Mouse (Mus musculus): ENCODE results near the gene Hspbp1. TPM values are rescaled to one million over a fixed set of nuclear protein-coding genes. Genes with fewer than 3 reads are reported as not detected.
A peak's percentile ranks its signal among the peaks of the same experiment; 100 is the strongest.

Gene Hspbp1
- polyA plus RNA-seq, 1 experiment from 2014 or later: 136 TPM

- Histone ChIP-seq H3K4me3 (no peak overlapping the region), H3K36me3 (peaks cover 15% of the 10 kb centered on the region), H3K4me2 (no peak overlapping the region), H3K9me3 (no peaks in the 10 kb centered on the region), H3K9ac (no peak overlapping the region), H3K27ac (replicated peaks) (no peak overlapping the region), H3K4me1 (replicated peaks) (no peaks in the 10 kb centered on the region), H3K27me3 (no peaks in the 10 kb centered on the region)
- WGBS: 31% methylated on average over 1 of the region's 1 CpGs
- no peak; the same call in 1 of the 2 replicates for ATAC-seq (ENCODE audit: low read depth)
Observed at GRCm38 (mm10) chr7:4624343-4624742, 60.5 kb downstream of the Hspbp1 start.

GRCm38 (mm10) chr7:4623544-4624189, 61.2 kb downstream of the Hspbp1 start:
- no peaks in the 10 kb centered on the region for H3K4me1 ChIP-seq (replicated peaks)
- no peaks in the 10 kb centered on the region for H3K9me3 ChIP-seq
- no peak overlapping the region for H3K27ac ChIP-seq (replicated peaks)
- no peak overlapping the region for H3K4me2 ChIP-seq
- H3K36me3 ChIP-seq: peaks cover 9% of the 10 kb centered on the region
- WGBS: 29% methylated on average over 4 of the region's 4 CpGs
- peak; percentile 71; the same call in 1 of the 2 replicates for ATAC-seq (ENCODE audit: low read depth)
- H3K27me3 ChIP-seq: no peaks in the 10 kb centered on the region
- no peak overlapping the region for H3K4me3 ChIP-seq
- no peak overlapping the region for H3K9ac ChIP-seq

GRCm38 (mm10) chr7:4619979-4620378, 64.9 kb downstream of the Hspbp1 start:
- Histone ChIP-seq H3K27me3 (no peaks in the 10 kb centered on the region), H3K9ac (no peak overlapping the region), H3K27ac (replicated peaks) (no peak overlapping the region), H3K36me3 (no peaks in the 10 kb centered on the region), H3K4me2 (no peak overlapping the region), H3K4me3 (no peak overlapping the region), H3K4me1 (replicated peaks) (no peaks in the 10 kb centered on the region), H3K9me3 (no peaks in the 10 kb centered on the region)
- WGBS: 35% methylated on average over 1 of the region's 1 CpGs
- no peak for ATAC-seq (ENCODE audit: low read depth)

- Histone ChIP-seq H3K4me2 (no peak overlapping the region), H3K27ac (replicated peaks) (no peak overlapping the region), H3K9ac (no peak overlapping the region), H3K36me3 (no peaks in the 10 kb centered on the region), H3K4me3 (no peak overlapping the region), H3K9me3 (no peaks in the 10 kb centered on the region), H3K27me3 (no peaks in the 10 kb centered on the region), H3K4me1 (replicated peaks) (no peaks in the 10 kb centered on the region)
- 76% methylated on average over 14 of the region's 14 CpGs for WGBS
- no peak for ATAC-seq (ENCODE audit: low read depth)
Observed at GRCm38 (mm10) chr7:4613740-4614403, 71.0 kb downstream of the Hspbp1 start.

GRCm38 (mm10) chr7:4612956-4613355, 71.9 kb downstream of the Hspbp1 start:
- Histone ChIP-seq H3K9ac (no peak overlapping the region), H3K4me2 (no peak overlapping the region), H3K36me3 (no peaks in the 10 kb centered on the region), H3K27me3 (no peaks in the 10 kb centered on the region), H3K9me3 (no peaks in the 10 kb centered on the region), H3K4me1 (replicated peaks) (no peaks in the 10 kb centered on the region), H3K4me3 (no peak overlapping the region), H3K27ac (replicated peaks) (no peak overlapping the region)
- 80% methylated on average over 1 of the region's 1 CpGs for WGBS
- ATAC-seq (ENCODE audit: low read depth): no peak

- Histone ChIP-seq H3K4me3 (no peak overlapping the region), H3K9me3 (no peaks in the 10 kb centered on the region), H3K27me3 (no peaks in the 10 kb centered on the region), H3K4me1 (replicated peaks) (no peaks in the 10 kb centered on the region), H3K4me2 (no peak overlapping the region), H3K36me3 (no peaks in the 10 kb centered on the region), H3K27ac (replicated peaks) (no peak overlapping the region), H3K9ac (no peak overlapping the region)
- ATAC-seq (ENCODE audit: low read depth): no peak
- WGBS: 71% methylated on average over 8 of the region's 8 CpGs
Observed at GRCm38 (mm10) chr7:4612386-4612785, 72.5 kb downstream of the Hspbp1 start.

- no peaks in the 10 kb centered on the region for H3K36me3 ChIP-seq
- H3K4me2 ChIP-seq: no peak overlapping the region
- H3K9me3 ChIP-seq: no peaks in the 10 kb centered on the region
- H3K27ac ChIP-seq (replicated peaks): no peak overlapping the region
- WGBS: 81% methylated on average over 12 of the region's 12 CpGs
- no peak overlapping the region for H3K9ac ChIP-seq
- no peaks in the 10 kb centered on the region for H3K27me3 ChIP-seq
- no peaks in the 10 kb centered on the region for H3K4me1 ChIP-seq (replicated peaks)
- ATAC-seq (ENCODE audit: low read depth): no peak
- no peak overlapping the region for H3K4me3 ChIP-seq
Observed at GRCm38 (mm10) chr7:4611921-4612341, 72.9 kb downstream of the Hspbp1 start.

- Histone ChIP-seq H3K4me3 (no peak overlapping the region), H3K9me3 (no peaks in the 10 kb centered on the region), H3K9ac (no peak overlapping the region), H3K4me2 (no peak overlapping the region), H3K27ac (replicated peaks) (no peak overlapping the region), H3K36me3 (no peaks in the 10 kb centered on the region), H3K4me1 (replicated peaks) (no peaks in the 10 kb centered on the region), H3K27me3 (no peaks in the 10 kb centered on the region)
- WGBS: 83% methylated on average over 12 of the region's 12 CpGs
- ATAC-seq (ENCODE audit: low read depth): no peak
Observed at GRCm38 (mm10) chr7:4611511-4611910, 73.4 kb downstream of the Hspbp1 start.

Other genes with a start within 250 kb of the Hspbp1 start
- gene Rdh13, start 239.4 kb downstream of the Hspbp1 start, polyA plus RNA-seq (2015; fragmentation: Nextera tagmentation; extraction: Ambion mirVana): 35.9 and 38.6 TPM in 2 replicates
- gene Eps8l1, start 224.4 kb downstream of the Hspbp1 start, polyA plus RNA-seq (2015; fragmentation: Nextera tagmentation; extraction: Ambion mirVana): 12.1 and 12.9 TPM in 2 replicates
- gene Ppp1r12c, start 183.4 kb downstream of the Hspbp1 start, polyA plus RNA-seq (2015; fragmentation: Nextera tagmentation; extraction: Ambion mirVana): 46.0 and 48.4 TPM in 2 replicates
- gene Tnnt1, start 168.7 kb downstream of the Hspbp1 start, polyA plus RNA-seq (2015; fragmentation: Nextera tagmentation; extraction: Ambion mirVana): 12.7 and 42.9 TPM in 2 replicates
- gene Tnni3, start 160.8 kb downstream of the Hspbp1 start, polyA plus RNA-seq (2015; fragmentation: Nextera tagmentation; extraction: Ambion mirVana): 1.8 and 3.6 TPM in 2 replicates
- 1.1 and 1.2 TPM in 2 replicates for gene Dnaaf3, start 152.6 kb downstream of the Hspbp1 start, polyA plus RNA-seq (2015; fragmentation: Nextera tagmentation; extraction: Ambion mirVana)
- gene Syt5, start 137.5 kb downstream of the Hspbp1 start, polyA plus RNA-seq (2015; fragmentation: Nextera tagmentation; extraction: Ambion mirVana): 53.6 and 60.5 TPM in 2 replicates
- gene Ptprh, start 81.0 kb downstream of the Hspbp1 start, polyA plus RNA-seq (2015; fragmentation: Nextera tagmentation; extraction: Ambion mirVana): 0.26 and 0.31 TPM in 2 replicates
- 2.4 and 3.5 TPM in 2 replicates for gene Tmem86b, start 53.6 kb downstream of the Hspbp1 start, polyA plus RNA-seq (2015; fragmentation: Nextera tagmentation; extraction: Ambion mirVana)
- gene Ppp6r1, start 26.0 kb downstream of the Hspbp1 start, polyA plus RNA-seq (2015; fragmentation: Nextera tagmentation; extraction: Ambion mirVana): 10.3 TPM in 2 replicates
- 5.9 and 6.2 TPM in 2 replicates for gene Brsk1, start 5.5 kb upstream of the Hspbp1 start, polyA plus RNA-seq (2015; fragmentation: Nextera tagmentation; extraction: Ambion mirVana)
- 0.32 TPM in 1 of 2 replicates, not detected in the other for gene Tmem150b, start 40.2 kb upstream of the Hspbp1 start, polyA plus RNA-seq (2015; fragmentation: Nextera tagmentation; extraction: Ambion mirVana)
- gene Kmt5c, start 55.0 kb upstream of the Hspbp1 start, polyA plus RNA-seq (2015; fragmentation: Nextera tagmentation; extraction: Ambion mirVana): 84.0 and 84.7 TPM in 2 replicates
- 18.9 and 19.0 TPM in 2 replicates for gene Cox6b2, start 68.0 kb upstream of the Hspbp1 start, polyA plus RNA-seq (2015; fragmentation: Nextera tagmentation; extraction: Ambion mirVana)
- not detected in 2 replicates for gene Fam71e2, start 86.2 kb upstream of the Hspbp1 start, polyA plus RNA-seq (2015; fragmentation: Nextera tagmentation; extraction: Ambion mirVana)
- gene Il11, start 97.8 kb upstream of the Hspbp1 start, polyA plus RNA-seq (2015; fragmentation: Nextera tagmentation; extraction: Ambion mirVana): 0.46 and 0.91 TPM in 2 replicates
- gene Tmem190, start 97.9 kb upstream of the Hspbp1 start, polyA plus RNA-seq (2015; fragmentation: Nextera tagmentation; extraction: Ambion mirVana): not detected in 2 replicates
- 2.9 and 3.8 TPM in 2 replicates for gene Tmem238, start 104.6 kb upstream of the Hspbp1 start, polyA plus RNA-seq (2015; fragmentation: Nextera tagmentation; extraction: Ambion mirVana)
- gene Rpl28, start 107.8 kb upstream of the Hspbp1 start, polyA plus RNA-seq (2015; fragmentation: Nextera tagmentation; extraction: Ambion mirVana): 194 and 230 TPM in 2 replicates
- gene Ube2s, start 127.5 kb upstream of the Hspbp1 start, polyA plus RNA-seq (2015; fragmentation: Nextera tagmentation; extraction: Ambion mirVana): 266 and 276 TPM in 2 replicates
- 8.7 and 9.7 TPM in 2 replicates for gene Shisa7, start 159.6 kb upstream of the Hspbp1 start, polyA plus RNA-seq (2015; fragmentation: Nextera tagmentation; extraction: Ambion mirVana)
- gene Isoc2b, start 185.2 kb upstream of the Hspbp1 start, polyA plus RNA-seq (2015; fragmentation: Nextera tagmentation; extraction: Ambion mirVana): 4.5 and 4.8 TPM in 2 replicates
- 0.51 and 0.91 TPM in 2 replicates for gene Isoc2a, start 192.1 kb upstream of the Hspbp1 start, polyA plus RNA-seq (2015; fragmentation: Nextera tagmentation; extraction: Ambion mirVana)
- gene Gm36210, start 221.4 kb upstream of the Hspbp1 start, polyA plus RNA-seq (2015; fragmentation: Nextera tagmentation; extraction: Ambion mirVana): 0.35 and 0.47 TPM in 2 replicates
- gene Zfp628, start 230.1 kb upstream of the Hspbp1 start, polyA plus RNA-seq (2015; fragmentation: Nextera tagmentation; extraction: Ambion mirVana): 4.6 and 4.8 TPM in 2 replicates
- 21.5 and 23.2 TPM in 2 replicates for gene Nat14, start 237.0 kb upstream of the Hspbp1 start, polyA plus RNA-seq (2015; fragmentation: Nextera tagmentation; extraction: Ambion mirVana)
- gene Ssc5d, start 240.7 kb upstream of the Hspbp1 start, polyA plus RNA-seq (2015; fragmentation: Nextera tagmentation; extraction: Ambion mirVana): 2.4 and 2.7 TPM in 2 replicates